25 mouse cellular contexts compared by ENCODE assay signal in the genomic region with DNA sequence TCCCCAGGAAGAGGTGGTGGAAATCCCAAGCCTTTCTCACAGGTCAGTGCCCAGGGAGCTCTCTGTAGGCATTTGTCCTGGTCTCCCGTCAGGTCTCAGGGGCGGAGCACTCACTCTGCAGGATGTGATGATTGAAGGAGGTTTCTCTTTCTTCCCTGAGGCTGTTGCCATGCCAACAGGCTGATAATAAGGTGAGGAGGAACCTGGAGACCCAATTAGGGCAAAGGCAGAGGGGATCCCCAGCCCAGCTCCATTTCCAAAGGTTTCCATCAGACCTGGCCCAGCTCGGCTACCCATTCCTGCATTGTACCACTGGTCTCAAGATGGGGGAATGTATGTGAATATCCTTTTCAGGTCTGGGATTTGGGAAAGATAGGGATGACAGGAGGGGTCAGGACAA. TPM values are rescaled to one million over a fixed set of nuclear protein-coding genes. Genes with fewer than 3 reads are reported as not detected.
DNase-seq lines count a peak whose midpoint lies in the region; ATAC-seq and TF ChIP-seq lines count a peak whose summit lies in the region.
"Had no signal": no experiment of that assay in that cellular context is flagged by ENCODE, and none has a peak within 500 bp of the region (broad histone marks: within the 10 kb centered on the region; RNA-seq: fewer than 3 reads in every experiment).

No protein-coding gene starts in this region.

- 13% methylated on average over 3 of the region's 3 CpGs for whole genome bisulfite sequencing in forebrain, embryonic 10.5 days
- WGBS in forebrain, embryonic 15.5 days, result 23% methylated on average over 3 of the region's 3 CpGs
- WGBS in forebrain, embryonic 12.5 days, result 21% methylated on average over 3 of the region's 3 CpGs
- 26% methylated on average over 3 of the region's 3 CpGs for WGBS in hindbrain, embryonic 15.5 days
- 22% methylated on average over 3 of the region's 3 CpGs for WGBS in midbrain, embryonic 15.5 days
- WGBS in intestine, postnatal 0 days, result 65% methylated on average over 3 of the region's 3 CpGs

- no peaks in the 10 kb centered on the region for H3K9me3 ChIP-seq in forebrain, embryonic 10.5 days
- H3K9me3 ChIP-seq in forebrain, embryonic 15.5 days, result no peaks in the 10 kb centered on the region
- no peaks in the 10 kb centered on the region for H3K9me3 ChIP-seq in forebrain, embryonic 12.5 days
- H3K9me3 ChIP-seq in hindbrain, embryonic 15.5 days, result no peaks in the 10 kb centered on the region
- no peaks in the 10 kb centered on the region for H3K9me3 ChIP-seq in midbrain, embryonic 15.5 days
- no peaks in the 10 kb centered on the region for H3K9me3 ChIP-seq in intestine, postnatal 0 days (ENCODE audit: control insufficient read depth)
- H3K9me3 ChIP-seq: heart, embryonic 15.5 days; liver, embryonic 12.5 days had no signal

- no peak overlapping the region for H3K27ac ChIP-seq in forebrain, embryonic 10.5 days
- no peak overlapping the region for H3K27ac ChIP-seq in forebrain, embryonic 15.5 days (replicated peaks)
- peak overlapping the region; percentile 75 for H3K27ac ChIP-seq in forebrain, embryonic 12.5 days
- H3K27ac ChIP-seq in hindbrain, embryonic 15.5 days (replicated peaks), result peak overlapping the region; percentile 31
- H3K27ac ChIP-seq in midbrain, embryonic 15.5 days, result peak overlapping the region; percentile 74
- no peak overlapping the region for H3K27ac ChIP-seq in intestine, postnatal 0 days (ENCODE audit: low read depth, low read length)
- H3K27ac ChIP-seq: liver, embryonic 12.5 days had no signal

- no peak for ATAC-seq in forebrain, embryonic 15.5 days (replicated peaks)
- ATAC-seq in forebrain, embryonic 12.5 days (ENCODE audit: low FRiP score), result no peak; the same call in 1 of the 2 replicates
- ATAC-seq in hindbrain, embryonic 15.5 days (ENCODE audit: low FRiP score, low read depth), result no peak
- ATAC-seq in midbrain, embryonic 15.5 days (replicated peaks), result peak; percentile 59
- no peak for ATAC-seq in intestine, postnatal 0 days

- no peak overlapping the region for H3K4me2 ChIP-seq in forebrain, embryonic 15.5 days (replicated peaks)
- 0 out of 2 replicates have a peak overlapping the region, but pooled peaks have one; percentile 1 for H3K4me2 ChIP-seq in forebrain, embryonic 12.5 days
- no peak overlapping the region for H3K4me2 ChIP-seq in hindbrain, embryonic 15.5 days
- H3K4me2 ChIP-seq in midbrain, embryonic 15.5 days, result peak overlapping the region; percentile 12; the same call in 1 of the 2 replicates
- H3K4me2 ChIP-seq in intestine, postnatal 0 days (replicated peaks; ENCODE audit: low read depth), result no peak overlapping the region
- H3K4me2 ChIP-seq: heart, embryonic 15.5 days; liver, embryonic 12.5 days; lung, embryonic 14.5 days had no signal

- no peak for DNase-seq in forebrain, embryonic 10.5 days (ENCODE audit: extremely low spot score, low spot score)
- no peak for DNase-seq in gastrocnemius, postnatal 25 days
- DNase-seq in ovary, postnatal 36 days (ENCODE audit: low spot score), result no peak
- DNase-seq: adrenal gland, adult 2 months; cerebellum, adult 2 months; gastrocnemius, adult 2 months; heart, adult 18-20 months; kidney, adult 9 months; kidney, postnatal 4 days; lung, embryonic 14.5 days; lung, postnatal 4 days; right cerebral cortex, adult 18-20 months; spleen, adult 18-20 months; thymus, adult 18-20 months had no signal

- peaks cover 76% of the 10 kb centered on the region for H3K4me1 ChIP-seq in forebrain, embryonic 10.5 days
- H3K4me1 ChIP-seq in forebrain, embryonic 15.5 days, result peaks cover 49% of the 10 kb centered on the region
- peaks cover 68% of the 10 kb centered on the region for H3K4me1 ChIP-seq in forebrain, embryonic 12.5 days
- H3K4me1 ChIP-seq in hindbrain, embryonic 15.5 days (replicated peaks), result peaks cover 69% of the 10 kb centered on the region
- peaks cover 63% of the 10 kb centered on the region for H3K4me1 ChIP-seq in midbrain, embryonic 15.5 days
- 0 out of 2 replicates have a peak, but pooled peaks cover 2% of the 10 kb centered on the region for H3K4me1 ChIP-seq in intestine, postnatal 0 days (replicated peaks; ENCODE audit: control insufficient read depth, insufficient read depth, low read length)

- no peaks in the 10 kb centered on the region for H3K36me3 ChIP-seq in forebrain, embryonic 10.5 days (replicated peaks)
- H3K36me3 ChIP-seq in forebrain, embryonic 15.5 days, result no peaks in the 10 kb centered on the region
- no peaks in the 10 kb centered on the region for H3K36me3 ChIP-seq in forebrain, embryonic 12.5 days (replicated peaks)
- no peaks in the 10 kb centered on the region for H3K36me3 ChIP-seq in hindbrain, embryonic 15.5 days
- H3K36me3 ChIP-seq in midbrain, embryonic 15.5 days (replicated peaks), result no peaks in the 10 kb centered on the region
- no peaks in the 10 kb centered on the region for H3K36me3 ChIP-seq in intestine, postnatal 0 days (ENCODE audit: control insufficient read depth, insufficient read depth)
- H3K36me3 ChIP-seq: heart, embryonic 15.5 days; liver, embryonic 12.5 days had no signal

- no peak overlapping the region for H3K9ac ChIP-seq in forebrain, embryonic 15.5 days (replicated peaks)
- H3K9ac ChIP-seq in forebrain, embryonic 12.5 days, result no peak overlapping the region
- H3K9ac ChIP-seq in hindbrain, embryonic 15.5 days, result no peak overlapping the region
- H3K9ac ChIP-seq in midbrain, embryonic 15.5 days, result no peak overlapping the region
- no peak overlapping the region for H3K9ac ChIP-seq in intestine, postnatal 0 days (ENCODE audit: low read depth, low read length)
- H3K9ac ChIP-seq: heart, embryonic 15.5 days; liver, embryonic 12.5 days; lung, embryonic 14.5 days had no signal

- peaks cover 98% of the 10 kb centered on the region for H3K27me3 ChIP-seq in forebrain, embryonic 10.5 days (ENCODE audit: poor library complexity, severe bottlenecking)
- peaks cover 58% of the 10 kb centered on the region for H3K27me3 ChIP-seq in forebrain, embryonic 15.5 days
- H3K27me3 ChIP-seq in forebrain, embryonic 12.5 days, result peaks cover 94% of the 10 kb centered on the region
- 0 out of 2 replicates have a peak, but pooled peaks cover 5% of the 10 kb centered on the region for H3K27me3 ChIP-seq in hindbrain, embryonic 15.5 days
- H3K27me3 ChIP-seq in midbrain, embryonic 15.5 days (replicated peaks), result peaks cover 12% of the 10 kb centered on the region; the same call in 1 of the 2 replicates
- no peaks in the 10 kb centered on the region for H3K27me3 ChIP-seq in intestine, postnatal 0 days (replicated peaks; ENCODE audit: control insufficient read depth, insufficient read depth, low read length)

- H3K4me3 ChIP-seq in forebrain, embryonic 10.5 days, result peak overlapping the region; percentile 20; the same call in 1 of the 2 replicates
- H3K4me3 ChIP-seq in forebrain, embryonic 15.5 days, result no peak overlapping the region
- no peak overlapping the region for H3K4me3 ChIP-seq in forebrain, embryonic 12.5 days (replicated peaks)
- H3K4me3 ChIP-seq in hindbrain, embryonic 15.5 days, result no peak overlapping the region
- H3K4me3 ChIP-seq in midbrain, embryonic 15.5 days, result no peak overlapping the region
- no peak overlapping the region for H3K4me3 ChIP-seq in intestine, postnatal 0 days (ENCODE audit: low read depth, low read length)
- H3K4me3 ChIP-seq: gastrocnemius, adult 2 months; heart, embryonic 15.5 days; liver, embryonic 12.5 days had no signal

- no peak for TF ChIP-seq CTCF in intestine, postnatal 0 days (IDR thresholded peaks at IDR 0.05; ENCODE audit: low read depth)

RNA-seq across cellular contexts. Expression of a gene that starts 29.4 kb away (rescaled TPM):
- polyA plus RNA-seq in forebrain, embryonic 10.5 days (2016; fragmentation: Nextera tagmentation; extraction: Ambion mirVana), result 1.7 and 2.2 TPM in 2 replicates
- polyA plus RNA-seq in forebrain, embryonic 15.5 days (2015; fragmentation: Nextera tagmentation; extraction: Ambion mirVana), result 13.8 and 15.8 TPM in 2 replicates
- 7.8 and 7.9 TPM in 2 replicates for polyA plus RNA-seq in forebrain, embryonic 12.5 days (2016; fragmentation: Nextera tagmentation; extraction: Ambion mirVana)
- 10.0 and 10.6 TPM in 2 replicates for polyA plus RNA-seq in hindbrain, embryonic 15.5 days (2015; fragmentation: Nextera tagmentation; extraction: Ambion mirVana)
- polyA plus RNA-seq in midbrain, embryonic 15.5 days (2015; fragmentation: Nextera tagmentation; extraction: Ambion mirVana), result 14.2 and 15.7 TPM in 2 replicates
- total RNA-seq in gastrocnemius, postnatal 25 days (2021), result 1 to 10 TPM; 1.5 to 1.6 TPM
- 1.7 and 1.9 TPM in 2 replicates for polyA plus RNA-seq in intestine, postnatal 0 days (2015; fragmentation: Nextera tagmentation; extraction: Ambion mirVana)

RNA-seq across cellular contexts. Expression of a gene that starts 35.1 kb away (rescaled TPM):
- not detected in 2 replicates for polyA plus RNA-seq in forebrain, embryonic 10.5 days (2016; fragmentation: Nextera tagmentation; extraction: Ambion mirVana)
- 0.77 and 0.94 TPM in 2 replicates for polyA plus RNA-seq in forebrain, embryonic 15.5 days (2015; fragmentation: Nextera tagmentation; extraction: Ambion mirVana)
- polyA plus RNA-seq in forebrain, embryonic 12.5 days (2016; fragmentation: Nextera tagmentation; extraction: Ambion mirVana), result 0.29 and 0.45 TPM in 2 replicates
- 0.64 and 0.79 TPM in 2 replicates for polyA plus RNA-seq in hindbrain, embryonic 15.5 days (2015; fragmentation: Nextera tagmentation; extraction: Ambion mirVana)
- polyA plus RNA-seq in midbrain, embryonic 15.5 days (2015; fragmentation: Nextera tagmentation; extraction: Ambion mirVana), result 0.79 and 0.93 TPM in 2 replicates
- not detected for total RNA-seq in gastrocnemius, postnatal 25 days (2021)
- 11.0 and 13.3 TPM in 2 replicates for polyA plus RNA-seq in intestine, postnatal 0 days (2015; fragmentation: Nextera tagmentation; extraction: Ambion mirVana)
- total RNA-seq: adrenal gland, adult 2 months; heart, adult 18-20 months; layer of hippocampus, postnatal 25 days; left cerebral cortex, postnatal 36 days; neutrophil, adult 5-6 weeks had no signal
- polyA plus RNA-seq: cerebellum, adult 2 months had no signal

RNA-seq across cellular contexts. Expression of a gene that starts 38.1 kb away (rescaled TPM):
- not detected in 2 replicates for polyA plus RNA-seq in forebrain, embryonic 10.5 days (2016; fragmentation: Nextera tagmentation; extraction: Ambion mirVana)
- polyA plus RNA-seq in forebrain, embryonic 15.5 days (2015; fragmentation: Nextera tagmentation; extraction: Ambion mirVana), result not detected in 2 replicates
- polyA plus RNA-seq in forebrain, embryonic 12.5 days (2016; fragmentation: Nextera tagmentation; extraction: Ambion mirVana), result not detected in 2 replicates
- 0.14 and 0.23 TPM in 2 replicates for polyA plus RNA-seq in hindbrain, embryonic 15.5 days (2015; fragmentation: Nextera tagmentation; extraction: Ambion mirVana)
- 0.15 and 0.70 TPM in 2 replicates for polyA plus RNA-seq in midbrain, embryonic 15.5 days (2015; fragmentation: Nextera tagmentation; extraction: Ambion mirVana)
- total RNA-seq in gastrocnemius, postnatal 25 days (2021), result 1 to 10 TPM; 3.4 to 7.6 TPM
- 6.7 and 7.8 TPM in 2 replicates for polyA plus RNA-seq in intestine, postnatal 0 days (2015; fragmentation: Nextera tagmentation; extraction: Ambion mirVana)
- total RNA-seq: left cerebral cortex, postnatal 36 days; neutrophil, adult 5-6 weeks had no signal
- polyA plus RNA-seq: cerebellum, adult 2 months; liver, embryonic 12.5 days had no signal

RNA-seq across cellular contexts. Expression of a gene that starts 50.2 kb away (rescaled TPM):
- polyA plus RNA-seq in forebrain, embryonic 10.5 days (2016; fragmentation: Nextera tagmentation; extraction: Ambion mirVana), result 0.18 TPM in 1 of 2 replicates, not detected in the other
- polyA plus RNA-seq in forebrain, embryonic 15.5 days (2015; fragmentation: Nextera tagmentation; extraction: Ambion mirVana), result 1.00 and 1.9 TPM in 2 replicates
- polyA plus RNA-seq in forebrain, embryonic 12.5 days (2016; fragmentation: Nextera tagmentation; extraction: Ambion mirVana), result 0.19 and 0.31 TPM in 2 replicates
- 1.1 and 1.3 TPM in 2 replicates for polyA plus RNA-seq in hindbrain, embryonic 15.5 days (2015; fragmentation: Nextera tagmentation; extraction: Ambion mirVana)
- 1.2 TPM in 2 replicates for polyA plus RNA-seq in midbrain, embryonic 15.5 days (2015; fragmentation: Nextera tagmentation; extraction: Ambion mirVana)
- not detected for total RNA-seq in gastrocnemius, postnatal 25 days (2021)
- polyA plus RNA-seq in intestine, postnatal 0 days (2015; fragmentation: Nextera tagmentation; extraction: Ambion mirVana), result not detected in 2 replicates
- total RNA-seq: gastrocnemius, adult 2 months; neutrophil, adult 5-6 weeks had no signal
- polyA plus RNA-seq: liver, embryonic 12.5 days; stomach, embryonic 14.5 days had no signal

RNA-seq across cellular contexts. Expression of a gene that starts 58.8 kb away (rescaled TPM):
- polyA plus RNA-seq in forebrain, embryonic 10.5 days (2016; fragmentation: Nextera tagmentation; extraction: Ambion mirVana), result not detected in 2 replicates
- not detected in 2 replicates for polyA plus RNA-seq in forebrain, embryonic 15.5 days (2015; fragmentation: Nextera tagmentation; extraction: Ambion mirVana)
- not detected in 2 replicates for polyA plus RNA-seq in forebrain, embryonic 12.5 days (2016; fragmentation: Nextera tagmentation; extraction: Ambion mirVana)
- not detected in 2 replicates for polyA plus RNA-seq in hindbrain, embryonic 15.5 days (2015; fragmentation: Nextera tagmentation; extraction: Ambion mirVana)
- not detected in 2 replicates for polyA plus RNA-seq in midbrain, embryonic 15.5 days (2015; fragmentation: Nextera tagmentation; extraction: Ambion mirVana)
- 1 to 10 TPM; 1.3 to 3.1 TPM for total RNA-seq in gastrocnemius, postnatal 25 days (2021)
- 0.10 and 0.20 TPM in 2 replicates for polyA plus RNA-seq in intestine, postnatal 0 days (2015; fragmentation: Nextera tagmentation; extraction: Ambion mirVana)
- total RNA-seq: left cerebral cortex, postnatal 36 days; neutrophil, adult 5-6 weeks had no signal
- polyA plus RNA-seq: cerebellum, adult 2 months; liver, embryonic 12.5 days; lung, embryonic 14.5 days; stomach, embryonic 14.5 days had no signal

Comparison
In these comparisons a context has a peak if more than half of its experiments do, and no peak if none do; other contexts are left out.
1. H3K27ac ChIP-seq: peak in forebrain, embryonic 12.5 days (single experiment), hindbrain, embryonic 15.5 days (single experiment) and midbrain, embryonic 15.5 days (single experiment); none in forebrain, embryonic 10.5 days (single experiment), forebrain, embryonic 15.5 days (single experiment) and intestine, postnatal 0 days (single experiment).
2. H3K4me2 ChIP-seq: peak in forebrain, embryonic 12.5 days (single experiment) and midbrain, embryonic 15.5 days (single experiment); none in forebrain, embryonic 15.5 days (single experiment), hindbrain, embryonic 15.5 days (single experiment) and intestine, postnatal 0 days (single experiment).